Mouse (Mus musculus): ENCODE data around the gene Zswim1.
"Not testable (repeated sequence)": the region's sequence is repeated elsewhere in the genome, so short reads cannot be mapped to it uniquely, and the experiment has no call there.

The Zswim1 gene

DNA sequence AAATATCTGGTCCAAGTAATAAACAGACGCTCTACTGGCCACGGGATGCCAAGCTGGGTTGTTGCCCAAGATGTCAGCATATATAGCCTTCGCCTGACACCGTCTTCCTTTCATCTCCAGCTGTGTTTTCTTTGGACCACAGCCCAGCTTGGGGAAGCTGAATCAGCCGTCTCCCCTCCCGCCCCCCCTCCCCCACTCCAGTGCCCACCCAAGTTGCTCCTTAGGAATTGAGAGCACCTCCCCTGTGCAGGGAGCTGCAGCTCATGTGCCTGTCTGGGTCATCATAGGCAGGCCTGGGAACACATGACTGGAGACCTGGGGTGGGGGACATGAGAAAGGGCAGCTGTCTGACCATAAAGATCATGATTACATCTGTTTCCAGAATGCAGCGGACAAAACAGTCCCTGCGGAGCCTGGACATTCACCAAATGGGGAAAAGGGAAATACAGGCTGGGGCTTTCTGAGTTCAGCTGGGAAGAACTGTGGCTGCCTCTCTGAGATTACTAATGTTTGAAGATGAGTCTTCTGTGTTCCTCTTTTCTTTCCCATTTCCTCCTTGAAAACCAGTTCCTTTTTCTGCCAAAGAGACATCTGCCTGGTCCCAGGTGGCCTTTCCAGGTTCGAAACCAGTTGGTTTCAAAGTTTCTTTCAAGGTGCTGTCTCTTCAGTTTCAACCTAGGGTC, 39.8 kb downstream of the Zswim1 start:
- no peak for ATAC-seq (ENCODE audit: low TSS enrichment)

DNA sequence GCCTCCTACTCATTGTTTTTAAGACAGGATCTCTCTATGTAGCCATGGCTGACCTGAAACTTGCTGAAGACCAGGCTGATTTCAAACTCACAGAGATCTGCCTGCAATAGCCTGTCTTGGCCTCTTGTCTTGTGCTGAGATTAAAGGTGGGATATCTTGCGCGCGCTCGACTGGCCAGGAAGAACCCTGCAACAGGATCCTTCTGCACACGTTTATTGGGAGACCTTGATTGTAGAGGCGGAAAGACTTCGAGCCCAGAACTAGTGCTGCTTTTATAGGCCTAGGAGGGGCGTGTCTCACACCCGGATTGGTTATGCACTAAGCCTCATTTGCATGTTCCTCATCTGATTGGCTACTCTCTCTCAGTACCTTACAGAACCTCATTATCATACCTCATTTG, 40.9 kb downstream of the Zswim1 start:
- not testable (repeated sequence) for ATAC-seq (ENCODE audit: low TSS enrichment)

DNA sequence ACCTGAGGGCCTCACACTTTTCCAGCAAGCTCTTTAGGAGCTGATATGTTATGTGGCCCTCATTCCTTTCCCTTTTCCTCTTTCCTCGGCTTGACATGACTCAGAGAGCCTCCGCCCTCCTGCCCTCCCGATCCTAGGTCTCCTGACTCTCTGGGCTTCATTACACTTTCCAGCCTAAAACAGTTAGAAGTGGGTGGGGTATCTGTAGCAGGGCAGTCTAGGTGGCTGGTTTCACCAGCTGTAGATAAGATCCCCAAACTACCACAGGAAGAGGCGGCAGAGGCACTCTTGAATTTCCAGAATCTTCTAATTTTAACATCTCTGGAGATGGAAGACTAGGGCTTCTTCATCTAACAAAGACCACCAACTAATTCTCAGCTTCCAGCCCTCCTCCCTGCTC, 42.1 kb downstream of the Zswim1 start:
- no peak for ATAC-seq (ENCODE audit: low TSS enrichment)

DNA sequence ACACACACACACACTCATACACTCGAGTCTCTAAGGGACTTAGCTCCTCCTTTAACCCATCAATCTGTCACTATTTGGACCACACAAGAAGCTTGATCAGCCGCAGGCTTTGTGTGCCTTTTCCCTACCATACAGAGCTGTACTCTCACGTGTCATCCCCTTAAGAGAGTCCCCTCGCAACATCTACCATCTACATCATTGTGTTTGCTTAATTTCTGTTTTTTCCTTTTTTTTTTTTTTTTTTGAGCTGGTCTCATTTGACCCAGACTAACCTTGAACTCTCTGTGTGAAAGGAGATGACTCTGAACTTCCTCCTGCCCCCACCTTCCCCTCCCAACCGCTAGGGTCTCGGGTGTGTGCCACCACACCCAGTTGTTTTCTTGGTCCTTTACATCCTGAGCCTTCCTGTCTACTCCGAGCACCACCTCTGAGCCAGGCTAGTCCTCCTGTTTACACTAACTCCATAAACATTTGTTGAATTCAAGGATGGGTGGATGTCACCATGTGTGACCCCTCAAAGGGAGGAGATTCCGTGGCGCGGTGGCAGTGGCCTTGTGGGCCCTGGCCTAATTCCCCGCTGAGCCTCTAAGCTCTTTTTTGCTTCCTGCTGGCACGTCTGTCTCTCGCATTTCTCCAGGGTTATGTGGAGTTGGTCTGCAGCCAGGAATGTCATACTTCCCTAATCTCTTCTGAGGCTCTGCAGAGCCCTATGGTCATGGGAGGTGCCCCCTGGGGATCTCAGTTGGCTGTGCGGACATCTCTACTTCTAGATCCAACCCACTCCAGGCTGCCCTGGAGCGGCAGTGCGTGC, 44.5 kb downstream of the Zswim1 start:
- no peak for ATAC-seq (ENCODE audit: low TSS enrichment)

DNA sequence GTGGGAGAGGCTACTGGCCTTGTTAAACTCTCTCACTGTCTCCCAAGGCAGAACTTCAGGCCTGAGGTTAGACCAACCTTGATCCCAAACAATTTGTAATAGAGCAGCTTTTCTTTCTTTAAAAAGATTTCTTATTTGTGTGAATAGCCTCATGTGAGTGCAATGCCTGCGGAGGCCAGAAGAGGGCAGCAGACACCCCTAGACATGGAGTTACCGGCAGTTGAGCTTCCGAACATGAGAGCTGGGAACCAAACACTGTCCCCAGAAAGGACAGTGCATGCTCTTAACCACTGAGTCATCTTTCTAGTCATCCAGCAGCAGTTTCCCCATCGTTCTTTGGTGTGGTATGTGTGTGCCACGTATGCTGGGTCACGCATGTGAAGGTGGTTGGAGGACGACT, 45.1 kb downstream of the Zswim1 start:
- no peak for ATAC-seq (ENCODE audit: low TSS enrichment)

DNA sequence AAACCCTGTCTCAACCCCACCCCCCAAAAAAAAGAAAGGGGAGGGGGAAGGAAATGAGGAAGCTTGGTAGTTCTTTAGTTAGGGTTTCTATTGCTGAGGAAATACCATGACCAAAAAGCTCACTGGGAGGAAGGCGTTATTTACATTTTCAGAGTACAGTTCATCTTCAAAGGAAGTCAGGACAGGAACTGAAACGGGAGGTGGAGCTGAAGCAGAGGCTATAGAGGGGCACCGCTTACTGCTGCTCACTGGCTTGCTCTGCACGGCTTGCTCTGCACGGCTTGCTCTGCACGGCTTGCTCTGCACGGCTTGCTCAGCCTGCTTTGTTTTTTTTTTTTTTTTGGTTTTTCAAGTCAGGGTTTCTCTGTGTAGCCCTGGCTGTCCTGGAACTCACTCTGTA, 46.0 kb downstream of the Zswim1 start:
- no peak for ATAC-seq (ENCODE audit: low TSS enrichment)

DNA sequence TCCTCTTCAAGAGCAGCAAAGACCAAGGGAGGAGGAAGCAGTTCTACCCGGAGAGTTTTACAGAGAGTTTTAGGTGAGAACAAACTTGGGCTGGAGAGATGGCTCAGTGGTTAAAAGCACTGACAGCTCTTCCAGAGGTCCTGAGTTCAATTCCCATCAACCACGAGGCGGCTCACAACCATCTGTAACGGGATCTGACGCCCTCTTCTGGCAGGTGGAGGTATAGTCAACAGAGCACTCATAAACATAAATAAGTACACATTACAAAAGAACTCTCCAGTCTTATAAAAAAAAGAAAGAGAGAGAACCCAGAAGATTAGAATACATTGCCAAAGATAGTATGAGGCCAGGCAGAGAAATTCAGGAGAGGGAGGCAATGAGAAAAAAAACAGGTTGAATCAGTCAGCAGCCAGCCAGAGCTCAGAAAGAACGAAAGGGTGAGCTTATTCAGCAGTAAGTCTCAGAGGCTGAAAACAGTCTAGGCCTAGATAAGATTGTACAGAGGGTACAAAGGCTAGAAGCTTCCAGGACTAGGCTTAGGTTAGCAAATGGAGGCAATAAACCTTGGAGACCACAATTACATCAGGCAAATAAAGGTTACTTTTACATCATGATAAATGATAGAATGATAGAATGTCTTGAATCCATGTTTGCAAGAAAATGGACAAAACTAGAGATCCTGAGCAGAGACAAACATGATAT, 49.3 kb downstream of the Zswim1 start:
- ATAC-seq (ENCODE audit: low TSS enrichment), result no peak

DNA sequence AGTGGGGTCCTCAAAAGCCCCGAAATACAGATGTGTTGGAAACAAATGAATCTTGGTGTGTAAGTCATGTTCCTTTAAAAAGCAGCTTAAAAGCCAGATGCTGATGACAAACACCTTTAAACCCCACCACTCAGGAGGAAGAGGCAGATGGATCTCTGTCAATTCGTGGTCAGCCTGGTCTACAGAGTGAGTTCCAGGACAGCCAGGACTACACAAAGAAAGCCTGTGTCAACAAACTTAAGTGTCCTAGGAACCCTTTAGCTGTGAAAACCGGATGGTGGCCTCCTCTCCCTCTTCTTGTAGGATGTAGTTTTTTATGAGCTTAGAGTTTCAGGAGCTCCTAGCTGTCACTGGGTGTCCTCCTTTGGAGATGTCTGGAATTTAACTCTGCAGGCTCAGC, 51.1 kb downstream of the Zswim1 start:
- no peak for ATAC-seq (ENCODE audit: low TSS enrichment)

DNA sequence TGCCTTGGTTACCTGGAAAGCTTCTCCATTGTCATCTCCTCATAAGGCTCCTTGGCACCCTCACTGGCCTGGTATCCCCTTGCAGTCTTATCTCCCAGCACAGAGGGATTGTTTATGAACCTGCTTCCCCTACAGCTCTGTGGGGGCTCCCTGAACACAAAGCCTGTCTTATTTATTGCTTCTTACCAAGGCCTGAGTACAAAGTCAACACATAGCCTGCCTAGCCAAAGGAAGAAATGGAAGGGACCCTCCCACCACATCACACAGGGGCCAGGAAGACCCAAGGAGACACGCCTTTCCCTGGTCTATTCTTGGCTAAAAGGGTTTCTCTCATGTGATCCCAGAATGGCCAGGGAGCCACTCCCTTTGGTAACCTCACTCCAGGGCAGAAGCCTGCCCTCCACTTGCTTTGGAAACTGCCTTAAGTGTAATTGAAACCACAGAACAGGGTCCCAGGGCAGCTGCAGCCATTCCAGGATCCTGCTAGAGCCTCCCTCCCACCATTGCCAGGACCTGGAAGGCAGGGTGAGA, 51.8 kb downstream of the Zswim1 start:
- ATAC-seq (ENCODE audit: low TSS enrichment), result no peak

DNA sequence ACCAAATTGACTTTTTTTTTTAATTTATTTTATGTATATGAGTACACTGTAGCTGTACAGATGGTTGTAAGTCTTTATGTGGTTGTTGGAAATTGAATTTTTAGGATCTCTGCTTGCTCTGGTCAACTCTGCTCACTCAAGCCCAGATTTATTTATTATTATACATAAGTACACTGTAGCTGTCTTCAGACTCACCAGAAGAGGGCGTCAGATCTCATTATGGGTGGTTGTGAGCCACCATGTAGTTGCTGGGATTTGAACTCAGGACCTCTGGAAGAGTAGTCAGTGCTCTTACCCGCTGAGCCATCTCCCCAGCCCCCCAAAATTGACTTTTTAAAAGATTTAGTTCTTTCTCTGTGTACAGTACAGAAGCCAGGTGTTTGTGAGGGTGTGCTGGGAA, 53.2 kb downstream of the Zswim1 start:
- not testable (repeated sequence) for ATAC-seq (ENCODE audit: low TSS enrichment)
